Mouse (Mus musculus) intestine, embryonic 16.5 days (tissue): ENCODE results near the gene Clstn1. TPM values are rescaled to one million over a fixed set of nuclear protein-coding genes. Genes with fewer than 3 reads are reported as not detected.

Source experiments
- ATAC-seq: fragments of 200-750 bp; cut with Nextera tagmentation; 2 replicates; pipeline ENCODE4 v1.8.0; 2017; ENCODE audit warnings: moderate TSS enrichment, moderate library complexity
- H3K27ac ChIP-seq: fragments of 300-500 bp; sonication (generic); 2 replicates; pipeline ENCODE4 v1.5.1; 2014; ENCODE audit warnings: mild to moderate bottlenecking, low read length
- H3K27me3 ChIP-seq: fragments of 300-500 bp; sonication (generic); replicated peaks from 2 replicates; pipeline ENCODE4 v1.6.1; 2014; ENCODE audit warnings: low read length, control low read depth, mixed read lengths; ENCODE audit not compliant: control insufficient read depth, insufficient read depth
- H3K36me3 ChIP-seq: fragments of 300-500 bp; sonication (generic); 2 replicates; pipeline ENCODE4 v1.6.1; 2014; ENCODE audit warnings: low read length, control low read depth; ENCODE audit not compliant: control insufficient read depth, insufficient read depth
- H3K4me1 ChIP-seq: fragments of 300-500 bp; sonication (generic); 2 replicates; pipeline ENCODE4 v1.6.1; 2014; ENCODE audit warnings: low read length, control low read depth, mixed read lengths; ENCODE audit not compliant: control insufficient read depth, insufficient read depth
- H3K4me2 ChIP-seq: fragments of 300-500 bp; sonication (generic); 2 replicates; pipeline ENCODE4 v1.6.1; 2014; ENCODE audit warnings: low read depth, low read length, control low read depth
- H3K4me3 ChIP-seq: fragments of 300-500 bp; sonication (generic); 2 replicates; pipeline ENCODE4 v1.5.1; 2014; ENCODE audit warnings: mild to moderate bottlenecking, low read length
- H3K9ac ChIP-seq: fragments of 300-500 bp; sonication (generic); 2 replicates; pipeline ENCODE4 v1.6.1; 2014; ENCODE audit warnings: low read depth, low read length
- H3K9me3 ChIP-seq: fragments of 300-500 bp; sonication (generic); 2 replicates; pipeline ENCODE4 v1.6.1; 2016; ENCODE audit warnings: low read length, control low read depth; ENCODE audit not compliant: control insufficient read depth
- WGBS: fragments of 180-500 bp; shearing (Covaris S2); extraction: QIAGEN DNeasy Blood & Tissue Kit; methylation state at CpG from one replicate; pipeline ENCODE4 v1.1.7; 2014; 5-methylcytosine and 5-hydroxymethylcytosine counted together
- microRNA-seq: library from miRNA; unstranded; fragments of <30 nt; microRNA quantifications from one replicate; pipeline ENCODE4, GENCODE M21; 2016
- polyA plus RNA-seq: library from polyadenylated mRNA; unstranded; fragments of >200 nt; fragmentation: Nextera tagmentation; extraction: Ambion mirVana; gene quantifications from 2 replicates; pipeline ENCODE4 v1.2.1, GENCODE M21; 2015

Clstn1 gene
- polyA plus RNA-seq, 1 experiment from 2014 or later: 10.8 TPM

DNA sequence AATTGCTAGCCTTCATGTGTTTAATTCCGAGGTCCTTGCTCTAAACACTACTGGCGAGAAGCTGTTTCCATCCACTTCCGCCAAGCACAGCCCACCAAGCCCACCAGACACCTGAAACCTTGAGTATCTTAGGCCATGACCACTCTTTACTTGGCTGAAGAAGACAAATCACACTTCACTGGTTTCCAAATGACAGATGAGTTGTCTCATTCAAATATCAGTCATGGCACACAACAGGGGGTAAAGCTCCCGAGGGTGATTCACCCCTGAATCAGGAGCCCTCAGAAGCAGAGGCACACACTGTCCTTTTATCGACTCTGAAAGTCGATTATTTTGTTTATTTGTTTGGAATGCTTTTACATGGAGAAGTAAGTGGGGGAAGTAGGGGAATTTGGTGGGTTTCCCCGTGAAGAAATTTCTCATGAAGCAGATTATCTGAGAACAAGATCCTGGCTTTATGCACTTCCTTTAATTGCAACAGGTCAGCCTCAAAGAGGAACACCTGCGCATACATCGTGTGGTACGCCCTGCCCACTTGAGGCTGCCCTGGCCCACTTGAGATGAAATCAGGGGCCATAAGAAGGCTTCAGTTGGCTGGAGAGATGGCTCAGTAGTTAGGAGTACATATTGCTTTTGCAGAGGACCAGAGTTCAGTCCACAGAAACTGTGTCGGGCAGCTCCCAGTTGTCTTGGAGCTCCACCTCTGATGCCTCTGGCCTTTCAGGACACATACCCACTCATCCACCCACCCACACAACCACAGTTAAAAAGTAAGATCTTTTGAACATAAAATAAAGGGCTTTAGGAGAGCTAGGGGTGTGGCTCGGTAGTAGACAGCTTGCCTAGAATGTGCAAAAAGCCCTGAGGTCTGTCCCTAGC is 103.8 kb downstream of the Clstn1 start:
- Histone ChIP-seq H3K9me3 (no peaks in the 10 kb centered on the region), H3K27ac (no peak overlapping the region), H3K36me3 (no peaks in the 10 kb centered on the region), H3K9ac (no peak overlapping the region), H3K4me3 (no peak overlapping the region), H3K4me1 (no peaks in the 10 kb centered on the region), H3K27me3 (no peaks in the 10 kb centered on the region), H3K4me2 (no peak overlapping the region)
- WGBS: 78% methylated on average over 12 of the region's 12 CpGs
- no peak for ATAC-seq

DNA sequence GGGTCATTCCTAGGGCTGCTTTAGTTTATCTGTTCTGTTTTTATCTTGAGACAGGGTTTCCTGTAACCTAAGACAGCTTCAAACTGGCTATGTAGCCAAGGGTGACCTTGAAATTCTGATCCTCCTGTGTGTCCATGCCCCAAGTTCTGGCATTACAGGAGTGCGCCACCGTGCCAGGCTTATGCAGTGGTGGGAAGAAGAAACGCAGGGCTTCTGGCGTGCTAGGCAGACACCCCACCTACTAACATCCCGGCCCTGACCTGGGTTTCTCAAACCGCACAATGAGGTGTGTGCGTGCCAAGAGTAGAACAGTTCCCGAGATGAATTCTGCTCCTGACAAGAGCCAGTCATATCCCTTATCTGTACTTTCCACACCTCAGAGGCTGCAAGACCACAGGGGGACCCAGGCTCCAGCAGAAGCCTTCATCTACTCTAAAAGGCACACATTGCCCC is 104.6 kb downstream of the Clstn1 start:
- Histone ChIP-seq H3K4me1 (no peaks in the 10 kb centered on the region), H3K9me3 (no peaks in the 10 kb centered on the region), H3K9ac (no peak overlapping the region), H3K4me2 (no peak overlapping the region), H3K4me3 (no peak overlapping the region), H3K27me3 (no peaks in the 10 kb centered on the region), H3K36me3 (no peaks in the 10 kb centered on the region), H3K27ac (no peak overlapping the region)
- 88% methylated on average over 8 of the region's 8 CpGs for WGBS
- ATAC-seq: no peak

DNA sequence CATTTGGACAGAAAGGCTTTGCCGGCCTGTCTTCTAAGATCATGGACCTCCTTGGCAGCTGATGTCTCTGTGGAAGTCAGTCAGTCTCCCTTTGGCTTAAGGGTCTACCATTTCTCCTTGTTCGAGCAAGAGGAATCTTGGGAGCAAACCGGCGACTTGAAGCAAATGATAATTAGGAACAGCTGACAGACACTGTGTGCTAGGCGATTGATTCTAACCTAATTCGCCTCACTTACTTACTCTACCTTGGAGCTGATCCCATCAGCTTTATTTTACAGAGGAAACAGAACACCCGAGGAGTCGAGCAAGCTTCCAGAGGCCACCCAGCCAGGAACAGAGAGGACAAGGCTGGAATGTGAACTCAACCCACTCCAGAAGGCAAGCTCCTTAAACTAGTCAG is 105.1 kb downstream of the Clstn1 start:
- ATAC-seq: no peak
- Histone ChIP-seq H3K27me3 (no peaks in the 10 kb centered on the region), H3K36me3 (no peaks in the 10 kb centered on the region), H3K4me1 (0 out of 2 replicates have a peak, but pooled peaks cover 3% of the 10 kb centered on the region), H3K27ac (no peak overlapping the region), H3K4me3 (no peak overlapping the region), H3K4me2 (no peak overlapping the region), H3K9me3 (no peaks in the 10 kb centered on the region), H3K9ac (no peak overlapping the region)
- 73% methylated on average over 8 of the region's 8 CpGs for WGBS

DNA sequence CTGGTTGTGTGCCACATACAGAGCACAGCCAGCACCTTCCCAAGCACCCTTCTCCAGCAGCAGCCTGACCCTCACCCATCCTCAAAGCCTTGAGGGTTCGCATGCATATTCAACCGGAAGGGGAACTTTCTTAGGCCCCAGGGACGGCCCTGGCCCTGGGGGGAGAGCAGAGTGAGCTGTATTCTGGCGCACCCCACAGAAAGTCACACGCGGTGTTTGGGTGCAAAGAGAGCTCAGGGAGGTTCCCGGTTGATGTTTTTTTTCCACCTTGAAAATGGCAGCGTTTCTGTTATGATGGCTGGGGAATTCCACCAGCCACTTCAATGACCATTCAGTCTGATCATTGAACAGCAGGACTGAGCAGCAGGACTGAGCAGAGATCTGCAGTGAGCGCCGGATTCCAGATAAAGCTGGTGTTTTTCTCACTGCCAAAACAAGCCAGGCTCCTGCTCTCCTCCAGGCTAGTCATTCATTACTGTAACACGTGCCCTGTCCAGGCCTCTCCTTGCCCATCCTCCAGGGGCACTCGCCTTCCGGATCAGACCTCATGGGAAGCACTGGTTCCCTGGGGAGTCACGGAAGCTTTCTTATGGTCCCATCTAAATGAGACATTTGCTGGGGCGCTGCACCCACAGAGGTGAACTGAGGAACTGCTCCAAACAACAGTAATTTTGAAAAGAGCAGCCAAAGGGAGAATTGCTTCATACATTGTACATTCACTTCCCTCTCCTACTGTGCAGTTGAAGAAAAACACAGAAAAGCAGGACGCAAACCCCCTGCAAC is 110.1 kb downstream of the Clstn1 start:
- peak; percentile 19 for ATAC-seq
- peaks cover 10% of the 10 kb centered on the region; the same call in 1 of the 2 replicates for H3K4me1 ChIP-seq

DNA sequence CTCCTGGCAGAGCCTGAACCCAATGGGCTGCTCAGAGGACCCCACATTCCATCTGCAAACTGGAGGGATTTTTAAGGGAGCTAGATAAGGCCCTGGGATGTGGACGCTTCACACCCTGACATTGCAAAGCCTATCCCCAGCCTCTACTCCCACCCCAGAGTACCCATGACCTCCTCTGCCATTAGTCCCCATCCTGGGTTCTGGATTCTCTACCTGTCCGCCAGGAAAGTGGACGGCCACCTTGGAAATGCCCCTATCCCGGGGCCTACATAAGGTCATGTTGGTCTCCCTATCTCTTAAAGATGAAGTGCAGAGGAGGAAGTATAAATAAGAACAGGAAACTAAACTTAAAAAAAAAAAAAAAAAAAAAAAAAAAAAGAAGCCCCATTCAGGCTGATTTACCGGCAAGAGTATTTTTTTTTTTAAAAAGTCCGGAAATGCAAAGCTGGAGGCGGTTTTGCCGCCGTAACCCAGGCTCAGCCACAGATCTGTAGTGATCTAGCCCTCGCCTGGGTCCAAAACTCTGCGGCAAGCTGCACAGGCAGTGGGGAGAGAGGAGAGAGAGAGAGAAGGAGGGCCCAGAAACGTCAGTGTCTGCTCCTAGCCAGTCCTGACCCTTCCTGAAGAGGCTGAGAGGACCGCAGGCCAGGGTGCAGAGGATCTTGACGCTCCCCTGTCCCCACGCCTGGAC is 111.4 kb downstream of the Clstn1 start:
- H3K27me3 ChIP-seq: peaks cover 2% of the 10 kb centered on the region; the same call in 1 of the 2 replicates
- H3K9ac ChIP-seq: peak overlapping the region; percentile 80
- WGBS: 24% methylated on average over 15 of the region's 15 CpGs
- peaks cover 10% of the 10 kb centered on the region; the same call in 1 of the 2 replicates for H3K4me1 ChIP-seq
- ATAC-seq: peak; percentile 45; the same call in 1 of the 2 replicates
- peak overlapping the region; percentile 68 for H3K4me3 ChIP-seq
- H3K27ac ChIP-seq: no peak overlapping the region
- peak overlapping the region; percentile 74 for H3K4me2 ChIP-seq
- H3K9me3 ChIP-seq: no peaks in the 10 kb centered on the region
- no peaks in the 10 kb centered on the region for H3K36me3 ChIP-seq

More for the DNA sequence above, 110.1 kb downstream of the Clstn1 start:
- Histone ChIP-seq H3K27ac (peak overlapping the region; percentile 12; the same call in 1 of the 2 replicates), H3K36me3 (no peaks in the 10 kb centered on the region), H3K27me3 (peaks cover 2% of the 10 kb centered on the region; the same call in 1 of the 2 replicates), H3K4me3 (no peak overlapping the region), H3K4me2 (0 out of 2 replicates have a peak overlapping the region, but pooled peaks have one; percentile 9), H3K9me3 (no peaks in the 10 kb centered on the region), H3K9ac (no peak overlapping the region)
- 34% methylated on average over 16 of the region's 16 CpGs for WGBS

DNA sequence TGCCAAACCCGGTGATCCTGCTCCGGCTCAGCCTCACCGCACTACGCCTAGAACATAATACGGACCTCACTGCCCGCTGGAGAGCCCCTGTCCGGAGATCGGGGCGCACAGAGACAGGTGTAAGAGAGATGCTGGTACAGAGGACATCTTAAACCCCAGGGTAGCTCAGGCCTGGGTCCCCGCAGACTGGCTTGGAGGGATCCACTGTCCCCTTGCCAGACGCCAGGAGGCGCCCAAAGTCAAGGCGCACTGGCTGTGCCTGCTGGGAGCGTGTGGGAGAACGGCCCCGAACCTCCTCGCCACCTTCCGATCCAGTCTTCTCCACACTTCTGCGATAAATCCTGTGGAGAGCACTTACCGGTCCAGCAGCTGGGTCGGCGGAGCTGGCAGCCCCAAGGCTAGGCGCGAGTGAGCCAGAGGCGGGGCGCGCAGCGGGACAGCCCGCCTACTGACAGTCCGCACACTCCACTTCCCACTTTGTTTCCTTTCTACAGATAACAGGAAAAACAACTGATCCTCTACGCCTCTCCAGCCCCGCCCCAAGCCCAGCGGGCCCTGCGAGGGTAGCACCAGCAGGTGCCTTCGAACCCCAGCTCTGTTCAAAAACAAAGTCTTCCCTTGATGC is 112.0 kb downstream of the Clstn1 start:
- 2% methylated on average over 35 of the region's 35 CpGs for WGBS
- H3K27ac ChIP-seq: no peak overlapping the region

More for the DNA sequence above, 112.0 kb downstream of the Clstn1 start:
- Histone ChIP-seq H3K36me3 (no peaks in the 10 kb centered on the region), H3K4me2 (peak overlapping the region; percentile 74), H3K4me3 (peak overlapping the region; percentile 68), H3K4me1 (peaks cover 10% of the 10 kb centered on the region; the same call in 1 of the 2 replicates), H3K9ac (peak overlapping the region; percentile 80), H3K9me3 (no peaks in the 10 kb centered on the region), H3K27me3 (peaks cover 2% of the 10 kb centered on the region; the same call in 1 of the 2 replicates)
- ATAC-seq: peak; percentile 82

Small RNA genes lying within 50 kb of the gene (microRNA-seq; reads per million reads assigned to microRNA genes)
- gene Mir5616 (0.68 reads per million), gene Mir7023 (not detected)

Other genes starting within 250 kb of the Clstn1 start
- 31.1 and 34.4 TPM in 2 replicates for gene Ube4b, start 159.7 kb upstream of the Clstn1 start, polyA plus RNA-seq
- gene Rbp7, start 131.5 kb upstream of the Clstn1 start, polyA plus RNA-seq: 1.9 and 2.2 TPM in 2 replicates
- 0.38 and 0.55 TPM in 2 replicates for gene Tmem274, start 109.1 kb upstream of the Clstn1 start, polyA plus RNA-seq
- 14.7 and 15.2 TPM in 2 replicates for gene Nmnat1, start 101.3 kb upstream of the Clstn1 start, polyA plus RNA-seq
- 38.2 and 41.4 TPM in 2 replicates for gene Lzic, start 101.2 kb upstream of the Clstn1 start, polyA plus RNA-seq
- 41.2 and 46.5 TPM in 2 replicates for gene Ctnnbip1, start 68.2 kb upstream of the Clstn1 start, polyA plus RNA-seq
- 4.8 and 5.2 TPM in 2 replicates for gene Pik3cd, start 116.1 kb downstream of the Clstn1 start, polyA plus RNA-seq
- 21.2 and 22.8 TPM in 2 replicates for gene Tmem201, start 151.6 kb downstream of the Clstn1 start, polyA plus RNA-seq
- 6.8 and 9.1 TPM in 2 replicates for gene Slc25a33, start 187.8 kb downstream of the Clstn1 start, polyA plus RNA-seq